Mouse (Mus musculus) small intestine, adult 2 months (tissue): ENCODE data around the gene Rnft2.

ENCODE experiments used
- CTCF ChIP-seq: fragments of 200-500 bp; IDR thresholded peaks from 2 replicates; pipeline ENCODE4 v1.5.1; 2012; ENCODE audit warnings: low read depth, mild to moderate bottlenecking, control low read depth, inconsistent platforms, low read length, moderate library complexity, mixed read lengths; ENCODE audit not compliant: insufficient replicate concordance, insufficient read length; ENCODE audit errors: extremely low read depth
- POLR2A ChIP-seq: fragments of 200-500 bp; IDR thresholded peaks from 2 replicates; pipeline ENCODE4 v1.6.1; 2012; ENCODE audit warnings: low read depth, mild to moderate bottlenecking, control low read depth, inconsistent platforms, low read length, moderate library complexity

DNA sequence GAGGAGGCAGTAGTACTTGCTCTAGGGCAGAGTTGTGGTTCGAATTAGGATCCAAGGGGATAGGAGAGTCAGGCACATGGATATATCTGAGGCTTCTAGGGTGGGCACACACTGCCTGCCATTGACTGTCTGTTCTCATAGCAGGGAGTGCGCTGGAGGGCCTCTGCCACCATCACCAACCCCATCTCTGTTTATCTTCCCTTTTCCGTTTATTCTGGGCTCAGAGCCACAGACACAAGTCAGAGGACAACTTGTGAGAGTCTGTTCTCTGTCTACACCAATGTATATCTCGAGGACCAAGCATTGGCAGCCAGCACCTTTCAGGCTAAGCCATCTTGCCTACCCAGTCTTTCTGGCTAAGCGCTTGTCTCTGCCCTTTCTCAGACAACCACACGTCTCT lies 14.7 kb upstream of the Rnft2 start:
- TF ChIP-seq CTCF (no peak), POLR2A (no peak)
